Comparison of ENCODE assay signal across 8 mouse cellular contexts in genomic region chr9:106306662-106307351, GRCm38 (mm10). TPM values are rescaled to one million over a fixed set of nuclear protein-coding genes. Genes with fewer than 3 reads are reported as not detected.
A peak's percentile ranks its signal among the peaks of the same experiment; 100 is the strongest.
DNase-seq lines count a peak whose midpoint lies in the region; ATAC-seq and TF ChIP-seq lines count a peak whose summit lies in the region.

No protein-coding gene starts in this region.

- H3K9ac ChIP-seq in forebrain, postnatal 0 days = no peak overlapping the region
- no peak overlapping the region for H3K9ac ChIP-seq in hindbrain, embryonic 14.5 days

- H3K36me3 ChIP-seq in forebrain, postnatal 0 days (ENCODE audit: insufficient read depth) = no peaks in the 10 kb centered on the region
- H3K36me3 ChIP-seq in hindbrain, embryonic 14.5 days (replicated peaks; ENCODE audit: control insufficient read depth, insufficient read depth) = no peaks in the 10 kb centered on the region

- peak; percentile 81 for ATAC-seq in forebrain, postnatal 0 days
- peak; percentile 6; the same call in 1 of the 2 replicates for ATAC-seq in hindbrain, embryonic 14.5 days (ENCODE audit: low FRiP score)

- H3K27ac ChIP-seq in forebrain, postnatal 0 days (ENCODE audit: low read depth, low read length) = no peak overlapping the region
- no peak overlapping the region for H3K27ac ChIP-seq in hindbrain, embryonic 14.5 days

- no peaks in the 10 kb centered on the region for H3K27me3 ChIP-seq in forebrain, postnatal 0 days (ENCODE audit: insufficient read depth, low read length)
- H3K27me3 ChIP-seq in hindbrain, embryonic 14.5 days (ENCODE audit: control insufficient read depth, insufficient read depth, low read length) = no peaks in the 10 kb centered on the region

- no peaks in the 10 kb centered on the region for H3K9me3 ChIP-seq in forebrain, postnatal 0 days (ENCODE audit: low read length)
- no peaks in the 10 kb centered on the region for H3K9me3 ChIP-seq in hindbrain, embryonic 14.5 days (ENCODE audit: control insufficient read depth, low read length)

- H3K4me1 ChIP-seq in forebrain, postnatal 0 days (ENCODE audit: insufficient read depth) = no peaks in the 10 kb centered on the region
- no peaks in the 10 kb centered on the region for H3K4me1 ChIP-seq in hindbrain, embryonic 14.5 days (replicated peaks; ENCODE audit: control insufficient read depth, insufficient read depth, low read length)

- TF ChIP-seq CTCF in forebrain, postnatal 0 days (IDR thresholded peaks at IDR 0.05; ENCODE audit: low read depth) = peak; percentile 94

- DNase-seq in MN1 (ENCODE audit: low spot score) = peak; percentile 68
- DNase-seq in cerebellum, adult 11-12 months = peak; percentile 57
- peak; percentile 86 for DNase-seq in forebrain, postnatal 0 days
- peak; percentile 86 for DNase-seq in hindbrain, embryonic 14.5 days (ENCODE audit: low spot score)
- peak; percentile 65 to 87 for DNase-seq in layer of hippocampus, postnatal 25 days (ENCODE audit: extremely low spot score in 1 of 2, low spot score in 1 of 2)
- DNase-seq in lung, postnatal 4 days = peak; percentile 74 to 85
- DNase-seq in retina, postnatal 1 day = peak; percentile 71
- peak; percentile 55 to 78 for DNase-seq in urinary bladder, postnatal 36 days (ENCODE audit: low spot score in 2 of 2)

- H3K4me2 ChIP-seq in forebrain, postnatal 0 days (ENCODE audit: low read depth) = no peak overlapping the region
- no peak overlapping the region for H3K4me2 ChIP-seq in hindbrain, embryonic 14.5 days (replicated peaks)

- no peak overlapping the region for H3K4me3 ChIP-seq in forebrain, postnatal 0 days (ENCODE audit: low read depth, low read length)
- no peak overlapping the region for H3K4me3 ChIP-seq in hindbrain, embryonic 14.5 days (replicated peaks; ENCODE audit: low read length)

- 43% methylated on average over 8 of the region's 8 CpGs for WGBS in forebrain, postnatal 0 days
- 49% methylated on average over 8 of the region's 8 CpGs for WGBS in hindbrain, embryonic 14.5 days

RNA-seq across cellular contexts. Expression of gene Poc1a, which starts 25.9 kb away (rescaled TPM):
- 5.8 and 7.6 TPM in 2 replicates for total RNA-seq in forebrain, postnatal 0 days (2014; rRNA removed)
- polyA plus RNA-seq in forebrain, postnatal 0 days (2015; fragmentation: Nextera tagmentation; extraction: Ambion mirVana) = 12.0 and 14.3 TPM in 2 replicates
- polyA plus RNA-seq in hindbrain, embryonic 14.5 days (2014; fragmentation: Nextera tagmentation; extraction: Ambion mirVana) = 6.3 and 7.3 TPM in 2 replicates
- 10 to 100 TPM; 11.7 to 13.0 TPM for total RNA-seq in layer of hippocampus, postnatal 25 days (2021)

RNA-seq across cellular contexts. Expression of gene Alas1, which starts 58.4 kb away (rescaled TPM):
- 58.4 and 68.4 TPM in 2 replicates for total RNA-seq in forebrain, postnatal 0 days (2014; rRNA removed)
- 70.4 and 77.8 TPM in 2 replicates for polyA plus RNA-seq in forebrain, postnatal 0 days (2015; fragmentation: Nextera tagmentation; extraction: Ambion mirVana)
- 99.0 and 99.7 TPM in 2 replicates for polyA plus RNA-seq in hindbrain, embryonic 14.5 days (2014; fragmentation: Nextera tagmentation; extraction: Ambion mirVana)
- 100 to 1,000 TPM; 147 to 151 TPM for total RNA-seq in layer of hippocampus, postnatal 25 days (2021)
